Mouse (Mus musculus): ENCODE measurements around the gene Tmem175. TPM values are rescaled to one million over a fixed set of nuclear protein-coding genes. Genes with fewer than 3 reads are reported as not detected.
A peak's percentile ranks its signal among the peaks of the same experiment; 100 is the strongest.

The Tmem175 gene
- polyA plus RNA-seq, 1 experiment from 2014 or later, result 20.0 TPM

GRCm38 (mm10) chr5:108692271-108692670 lies 62.7 kb downstream of the Tmem175 start, which contains the start of gene Fgfrl1:
Gene Fgfrl1 (plus strand): TSS chr5:108692382.
- peaks cover 11% of the 10 kb centered on the region; the same call in 1 of the 2 replicates for H3K27me3 ChIP-seq
- H3K4me1 ChIP-seq, result peaks cover 37% of the 10 kb centered on the region
- H3K4me2 ChIP-seq, result peak within 1 kb of the TSS; percentile 89
- WGBS, result 4% methylated on average over 14 of the region's 18 CpGs
- no peaks in the 10 kb centered on the region for H3K9me3 ChIP-seq (replicated peaks)
- no peak for ATAC-seq
- no peak within 1 kb of the TSS for H3K27ac ChIP-seq
- no peaks in the 10 kb centered on the region for H3K36me3 ChIP-seq (ENCODE audit: poor library complexity, severe bottlenecking)
- no peak within 1 kb of the TSS for H3K9ac ChIP-seq
- H3K4me3 ChIP-seq, result peak within 1 kb of the TSS; percentile 81

DNA sequence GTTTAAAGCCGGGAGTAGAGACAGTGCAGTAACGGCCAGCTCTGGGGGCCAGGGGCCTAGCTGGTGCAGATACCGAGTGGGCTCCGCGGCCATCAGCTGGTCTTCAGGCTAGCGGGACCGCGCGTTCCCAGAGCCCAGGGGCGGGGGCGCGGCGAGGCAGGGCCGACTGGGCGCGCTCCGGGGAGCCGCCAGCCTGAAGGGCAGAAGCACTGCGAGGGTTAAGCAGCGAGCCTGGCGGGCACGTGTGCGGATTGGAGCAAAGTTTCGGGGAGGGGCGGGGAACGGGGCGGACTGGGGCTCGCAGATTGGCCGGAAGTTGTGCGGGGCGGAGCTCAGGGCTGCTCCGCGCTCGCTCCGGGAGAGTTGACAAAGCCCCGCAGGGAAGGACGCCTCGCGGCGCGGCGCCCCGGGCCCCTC lies 64.3 kb downstream of the Tmem175 start:
- Histone ChIP-seq H3K27ac (no peak overlapping the region), H3K4me1 (peaks cover 46% of the 10 kb centered on the region)

GRCm38 (mm10) chr5:108694352-108695261 lies 65.0 kb downstream of the Tmem175 start:
- ATAC-seq, result peak; percentile 64
- Histone ChIP-seq H3K4me3 (peak overlapping the region; percentile 81), H3K36me3 (ENCODE audit: poor library complexity, severe bottlenecking) (no peaks in the 10 kb centered on the region), H3K4me2 (peak overlapping the region; percentile 89), H3K27ac (no peak overlapping the region), H3K4me1 (peaks cover 46% of the 10 kb centered on the region), H3K27me3 (peaks cover 11% of the 10 kb centered on the region; the same call in 1 of the 2 replicates), H3K9me3 (replicated peaks) (no peaks in the 10 kb centered on the region), H3K9ac (peak overlapping the region; percentile 76)
- WGBS, result under 1% methylated on average over 86 of the region's 99 CpGs

More for the DNA sequence above, 64.3 kb downstream of the Tmem175 start:
- peak overlapping the region; percentile 81 for H3K4me3 ChIP-seq
- peak overlapping the region; percentile 76 for H3K9ac ChIP-seq
- 2% methylated on average over 19 of the region's 43 CpGs for WGBS
- peaks cover 11% of the 10 kb centered on the region; the same call in 1 of the 2 replicates for H3K27me3 ChIP-seq
- ATAC-seq, result peak; percentile 96
- H3K9me3 ChIP-seq (replicated peaks), result no peaks in the 10 kb centered on the region
- no peaks in the 10 kb centered on the region for H3K36me3 ChIP-seq (ENCODE audit: poor library complexity, severe bottlenecking)
- peak overlapping the region; percentile 89 for H3K4me2 ChIP-seq

- WGBS, result 94% methylated on average over 11 of the region's 12 CpGs
These were observed 66.3 kb downstream of the Tmem175 start for GRCm38 (mm10) chr5:108695861-108696260.

GRCm38 (mm10) chr5:108696542-108696941 lies 67.0 kb downstream of the Tmem175 start:
- H3K27ac ChIP-seq, result no peak overlapping the region
- H3K27me3 ChIP-seq, result peaks cover 11% of the 10 kb centered on the region; the same call in 1 of the 2 replicates
- WGBS, result 79% methylated on average over 3 of the region's 3 CpGs
- no peak for ATAC-seq
- no peaks in the 10 kb centered on the region for H3K9me3 ChIP-seq (replicated peaks)
- peaks cover 54% of the 10 kb centered on the region for H3K4me1 ChIP-seq
- H3K4me2 ChIP-seq, result peak overlapping the region; percentile 23; the same call in 1 of the 2 replicates
- no peak overlapping the region for H3K4me3 ChIP-seq
- no peaks in the 10 kb centered on the region for H3K36me3 ChIP-seq (ENCODE audit: poor library complexity, severe bottlenecking)
- peak overlapping the region; percentile 48; the same call in 1 of the 2 replicates for H3K9ac ChIP-seq

More at GRCm38 (mm10) chr5:108695861-108696260, 66.3 kb downstream of the Tmem175 start:
- no peaks in the 10 kb centered on the region for H3K9me3 ChIP-seq (replicated peaks)
- no peak overlapping the region for H3K4me3 ChIP-seq
- H3K27ac ChIP-seq, result no peak overlapping the region
- H3K4me1 ChIP-seq, result peaks cover 54% of the 10 kb centered on the region
- no peak for ATAC-seq
- H3K4me2 ChIP-seq, result peak overlapping the region; percentile 89
- no peaks in the 10 kb centered on the region for H3K36me3 ChIP-seq (ENCODE audit: poor library complexity, severe bottlenecking)
- H3K9ac ChIP-seq, result no peak overlapping the region
- H3K27me3 ChIP-seq, result peaks cover 11% of the 10 kb centered on the region; the same call in 1 of the 2 replicates

GRCm38 (mm10) chr5:108697341-108697753 lies 67.8 kb downstream of the Tmem175 start:
- no peaks in the 10 kb centered on the region for H3K9me3 ChIP-seq (replicated peaks)
- peaks cover 11% of the 10 kb centered on the region; the same call in 1 of the 2 replicates for H3K27me3 ChIP-seq
- peaks cover 50% of the 10 kb centered on the region for H3K4me1 ChIP-seq
- H3K4me2 ChIP-seq, result peak overlapping the region; percentile 23
- no peaks in the 10 kb centered on the region for H3K36me3 ChIP-seq (ENCODE audit: poor library complexity, severe bottlenecking)
- ATAC-seq, result no peak
- 2% methylated on average over 4 of the region's 4 CpGs for WGBS
- peak overlapping the region; percentile 40; the same call in 1 of the 2 replicates for H3K27ac ChIP-seq
- H3K4me3 ChIP-seq, result no peak overlapping the region
- H3K9ac ChIP-seq, result peak overlapping the region; percentile 48; the same call in 1 of the 2 replicates

Other genes with a start within 250 kb of the Tmem175 start
- gene Pde6b, start 241.4 kb upstream of the Tmem175 start, polyA plus RNA-seq (2015; fragmentation: Nextera tagmentation; extraction: Ambion mirVana), result 0.32 and 0.38 TPM in 2 replicates
- 418 and 500 TPM in 2 replicates for gene Atp5k, start 195.3 kb upstream of the Tmem175 start, polyA plus RNA-seq (2015; fragmentation: Nextera tagmentation; extraction: Ambion mirVana)
- 0.06 and 0.17 TPM in 2 replicates for gene Mfsd7a, start 180.9 kb upstream of the Tmem175 start, polyA plus RNA-seq (2015; fragmentation: Nextera tagmentation; extraction: Ambion mirVana)
- 30.1 and 30.8 TPM in 2 replicates for gene Pcgf3, start 168.5 kb upstream of the Tmem175 start, polyA plus RNA-seq (2015; fragmentation: Nextera tagmentation; extraction: Ambion mirVana)
- 31.4 and 33.8 TPM in 2 replicates for gene Cplx1, start 79.7 kb upstream of the Tmem175 start, polyA plus RNA-seq (2015; fragmentation: Nextera tagmentation; extraction: Ambion mirVana)
- gene Gak, start within 50 bp of the Tmem175 start, polyA plus RNA-seq (2015; fragmentation: Nextera tagmentation; extraction: Ambion mirVana), result 45.3 and 50.5 TPM in 2 replicates
- gene Idua, start 30.6 kb downstream of the Tmem175 start, polyA plus RNA-seq (2015; fragmentation: Nextera tagmentation; extraction: Ambion mirVana), result 7.7 and 7.9 TPM in 2 replicates
- gene Dgkq, start 39.9 kb downstream of the Tmem175 start, polyA plus RNA-seq (2015; fragmentation: Nextera tagmentation; extraction: Ambion mirVana), result 13.7 and 19.0 TPM in 2 replicates
- gene Slc26a1, start 45.8 kb downstream of the Tmem175 start, polyA plus RNA-seq (2015; fragmentation: Nextera tagmentation; extraction: Ambion mirVana), result 1.5 and 1.6 TPM in 2 replicates
- 5.5 and 5.6 TPM in 2 replicates for gene Fgfrl1, start 62.6 kb downstream of the Tmem175 start, polyA plus RNA-seq (2015; fragmentation: Nextera tagmentation; extraction: Ambion mirVana)
- not detected in 2 replicates for gene Rnf212, start 145.2 kb downstream of the Tmem175 start, polyA plus RNA-seq (2015; fragmentation: Nextera tagmentation; extraction: Ambion mirVana)
- gene Tmed11, start 165.6 kb downstream of the Tmem175 start, polyA plus RNA-seq (2015; fragmentation: Nextera tagmentation; extraction: Ambion mirVana), result not detected in 2 replicates
- gene Vmn2r8, start 179.1 kb downstream of the Tmem175 start, polyA plus RNA-seq (2015; fragmentation: Nextera tagmentation; extraction: Ambion mirVana), result not detected in 2 replicates
- not detected in 2 replicates for gene Vmn2r9, start 222.8 kb downstream of the Tmem175 start, polyA plus RNA-seq (2015; fragmentation: Nextera tagmentation; extraction: Ambion mirVana)